Mouse (Mus musculus): ENCODE data around the gene Usp22.

- TF ChIP-seq POLR2A (IDR thresholded peaks at IDR 0.05; ENCODE audit: low read depth, low read length) (no peak), CTCF (conservative IDR thresholded peaks at IDR 0.05; ENCODE audit: insufficient read depth, insufficient read length, low read depth, low read length) (no peak)
Observed at GRCm38 (mm10) chr11:61190776-61191175, 15.9 kb upstream of the Usp22 start.
